23 mouse cellular contexts compared by ENCODE assay signal in the genomic region with DNA sequence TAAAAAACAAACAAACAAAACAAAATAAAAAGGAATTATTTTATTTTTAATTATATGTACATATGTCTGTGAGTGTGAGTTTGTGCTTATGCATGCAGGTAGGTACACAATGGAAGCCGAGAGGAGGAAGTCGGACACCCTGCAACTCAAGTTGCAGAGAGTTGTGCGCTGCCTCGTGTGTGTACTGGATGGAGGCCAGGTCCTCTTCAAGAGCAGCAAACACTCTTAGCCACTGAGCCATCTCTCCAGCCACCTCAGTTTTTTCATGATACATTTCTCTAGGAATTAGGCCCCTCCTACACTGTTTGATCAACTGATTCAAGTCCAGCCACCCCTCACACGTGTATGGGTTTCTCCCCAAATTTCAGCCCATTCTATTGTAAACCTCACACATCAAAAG. TPM values are rescaled to one million over a fixed set of nuclear protein-coding genes. Genes with fewer than 3 reads are reported as not detected.
DNase-seq lines count a peak whose midpoint lies in the region; ATAC-seq and TF ChIP-seq lines count a peak whose summit lies in the region.
"Had no signal": no experiment of that assay in that cellular context is flagged by ENCODE, and none has a peak within 500 bp of the region (broad histone marks: within the 10 kb centered on the region; RNA-seq: fewer than 3 reads in every experiment).

No protein-coding gene starts in this region.

- H3K27me3 ChIP-seq in lung, embryonic 14.5 days (ENCODE audit: insufficient read depth, low read length), result no peaks in the 10 kb centered on the region
- H3K27me3 ChIP-seq in midbrain, embryonic 16.5 days (ENCODE audit: control insufficient read depth, insufficient read depth, low read depth, low read length), result no peaks in the 10 kb centered on the region
- H3K27me3 ChIP-seq: embryonic facial prominence, embryonic 12.5 days; forebrain, embryonic 12.5 days; Patski had no signal

- 51% methylated on average over 5 of the region's 5 CpGs for WGBS in lung, embryonic 14.5 days
- WGBS in midbrain, embryonic 16.5 days, result 94% methylated on average over 5 of the region's 5 CpGs

- H3K4me2 ChIP-seq in lung, embryonic 14.5 days, result no peak overlapping the region
- no peak overlapping the region for H3K4me2 ChIP-seq in midbrain, embryonic 16.5 days (ENCODE audit: low read length)
- H3K4me2 ChIP-seq: embryonic facial prominence, embryonic 12.5 days; forebrain, embryonic 12.5 days; hindbrain, embryonic 14.5 days had no signal

- intact Hi-C loops in heart, postnatal 10 days (cut with DNase I), result no loop called here

- no peak overlapping the region for H3K27ac ChIP-seq in lung, embryonic 14.5 days (ENCODE audit: low read depth)
- H3K27ac ChIP-seq in midbrain, embryonic 16.5 days (ENCODE audit: low read length), result no peak overlapping the region
- H3K27ac ChIP-seq: embryonic facial prominence, embryonic 12.5 days; forebrain, embryonic 12.5 days; hindbrain, embryonic 10.5 days; hindbrain, embryonic 14.5 days had no signal

- no peaks in the 10 kb centered on the region for H3K36me3 ChIP-seq in lung, embryonic 14.5 days (ENCODE audit: insufficient read depth)
- H3K36me3 ChIP-seq in midbrain, embryonic 16.5 days (ENCODE audit: control insufficient read depth, insufficient read depth, low read length), result no peaks in the 10 kb centered on the region
- H3K36me3 ChIP-seq: embryonic facial prominence, embryonic 12.5 days; forebrain, embryonic 12.5 days; hindbrain, embryonic 10.5 days had no signal

- no peak overlapping the region for H3K4me3 ChIP-seq in lung, embryonic 14.5 days (ENCODE audit: low read depth, low read length)
- no peak overlapping the region for H3K4me3 ChIP-seq in midbrain, embryonic 16.5 days (ENCODE audit: low read depth, low read length)
- H3K4me3 ChIP-seq: embryonic facial prominence, embryonic 12.5 days; forebrain, embryonic 12.5 days; hindbrain, embryonic 10.5 days had no signal

- H3K4me1 ChIP-seq in lung, embryonic 14.5 days (ENCODE audit: insufficient read depth), result no peaks in the 10 kb centered on the region
- no peaks in the 10 kb centered on the region for H3K4me1 ChIP-seq in midbrain, embryonic 16.5 days (ENCODE audit: control insufficient read depth, insufficient read depth, low read length)
- H3K4me1 ChIP-seq: embryonic facial prominence, embryonic 12.5 days; forebrain, embryonic 12.5 days; hindbrain, embryonic 10.5 days had no signal

- ATAC-seq in lung, embryonic 14.5 days (ENCODE audit: insufficient read depth), result no peak
- ATAC-seq in midbrain, embryonic 16.5 days, result no peak
- ATAC-seq: activated CD4-positive, CD25-positive, alpha-beta regulatory T cell, adult 4 months; forebrain, embryonic 16.5 days; Patski had no signal

- H3K9ac ChIP-seq in lung, embryonic 14.5 days, result no peak overlapping the region
- no peak overlapping the region for H3K9ac ChIP-seq in midbrain, embryonic 16.5 days (ENCODE audit: low read depth, low read length)
- H3K9ac ChIP-seq: embryonic facial prominence, embryonic 12.5 days; forebrain, embryonic 12.5 days; hindbrain, embryonic 14.5 days had no signal

- peak; percentile 59 for DNase-seq in heart, adult 11 months
- no peak for DNase-seq in heart, postnatal 10 days
- DNase-seq in NIH3T3 (ENCODE audit: low read depth), result peak; percentile 31
- peak; percentile 11 for DNase-seq in lung, embryonic 14.5 days
- DNase-seq in lung, postnatal 14 days, result peak; percentile 28
- DNase-seq in testis, postnatal 10 days (ENCODE audit: low spot score), result no peak
- DNase-seq in right cerebral cortex, adult 18-20 months, result no peak
- DNase-seq: adrenal gland, postnatal 25 days; cerebellum, adult 8-10 months; cerebellum, postnatal 14 days; gastrocnemius, postnatal 14 days; heart, postnatal 14 days had no signal

- no peak for TF ChIP-seq CTCF in lung, embryonic 14.5 days (IDR thresholded peaks at IDR 0.05; ENCODE audit: low read depth)

- no peaks in the 10 kb centered on the region for H3K9me3 ChIP-seq in lung, embryonic 14.5 days (ENCODE audit: low read depth, low read length)
- H3K9me3 ChIP-seq in midbrain, embryonic 16.5 days (replicated peaks; ENCODE audit: control insufficient read depth, low read length, poor library complexity, severe bottlenecking), result no peaks in the 10 kb centered on the region
- H3K9me3 ChIP-seq: embryonic facial prominence, embryonic 12.5 days; forebrain, embryonic 12.5 days; hindbrain, embryonic 10.5 days had no signal

RNA-seq across cellular contexts. Expression of a gene that starts 17.4 kb away (rescaled TPM):
- 100 to 1,000 TPM; 196 to 211 TPM for total RNA-seq in heart, postnatal 10 days (2021)
- 165 and 170 TPM in 2 replicates for polyA plus RNA-seq in lung, embryonic 14.5 days (2014; fragmentation: Nextera tagmentation; extraction: Ambion mirVana)
- 105 and 108 TPM in 2 replicates for polyA plus RNA-seq in midbrain, embryonic 16.5 days (2015; fragmentation: Nextera tagmentation; extraction: Ambion mirVana)

RNA-seq across cellular contexts. Expression of a gene that starts 19.2 kb away (rescaled TPM):
- total RNA-seq in heart, postnatal 10 days (2021), result 1 to 10 TPM; 7.3 to 7.6 TPM
- 12.4 and 14.0 TPM in 2 replicates for polyA plus RNA-seq in lung, embryonic 14.5 days (2014; fragmentation: Nextera tagmentation; extraction: Ambion mirVana)
- 2.7 and 3.1 TPM in 2 replicates for polyA plus RNA-seq in midbrain, embryonic 16.5 days (2015; fragmentation: Nextera tagmentation; extraction: Ambion mirVana)
- total RNA-seq: common myeloid progenitor, adult 5-6 weeks; granulocyte monocyte progenitor cell, adult 5-6 weeks; MEL had no signal
- polyA plus RNA-seq: activated CD4-positive, CD25-positive, alpha-beta regulatory T cell, adult 4 months had no signal

RNA-seq across cellular contexts. Expression of a gene that starts 49.3 kb away (rescaled TPM):
- total RNA-seq in heart, postnatal 10 days (2021), result 10 to 100 TPM; 61.2 to 68.5 TPM
- polyA plus RNA-seq in lung, embryonic 14.5 days (2014; fragmentation: Nextera tagmentation; extraction: Ambion mirVana), result 22.3 and 26.8 TPM in 2 replicates
- polyA plus RNA-seq in midbrain, embryonic 16.5 days (2015; fragmentation: Nextera tagmentation; extraction: Ambion mirVana), result 8.2 and 11.9 TPM in 2 replicates

Comparison
In these comparisons a context has a peak if more than half of its experiments do, and no peak if none do; other contexts are left out.
1. DNase-seq: peak in heart, adult 11 months (single experiment), NIH3T3 (single experiment), lung, embryonic 14.5 days (single experiment) and lung, postnatal 14 days (single experiment); none in heart, postnatal 10 days (0 of 2), testis, postnatal 10 days (single experiment) and right cerebral cortex, adult 18-20 months (single experiment).